Mouse (Mus musculus): Measurements from ENCODE around the gene Gm45140.

DNA sequence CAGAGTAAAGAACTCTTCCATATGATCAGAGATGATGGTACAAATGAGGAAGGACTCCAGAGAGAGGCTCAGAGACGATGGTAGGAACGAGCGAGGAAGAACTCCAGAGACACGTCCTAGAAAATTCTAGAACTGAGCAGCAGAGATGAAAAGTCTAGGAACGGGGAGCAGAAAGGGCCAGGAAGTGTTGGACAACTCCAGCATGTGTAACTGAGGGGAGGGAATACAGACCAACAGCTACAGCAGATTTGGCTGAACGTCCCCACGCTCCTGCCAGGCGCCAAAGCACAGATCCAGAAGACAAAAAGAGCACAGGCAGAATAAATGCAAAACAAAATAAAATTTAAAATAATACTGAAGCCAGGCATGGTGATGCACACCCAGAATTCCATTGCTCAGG lies 78.7 kb downstream of the Gm45140 start:
- TF ChIP-seq CTCF (conservative IDR thresholded peaks at IDR 0.05 in 1 of 2, IDR thresholded peaks at IDR 0.05 in 1 of 2; ENCODE audit: low read depth in 2 of 2, low read length in 2 of 2): no peak
- no peak for TF ChIP-seq UBTF (IDR thresholded peaks at IDR 0.05; ENCODE audit: low read depth, low read length)
- no peak for TF ChIP-seq POLR2AphosphoS2 (IDR thresholded peaks at IDR 0.05; ENCODE audit: low read depth, low read length)
- no peak for TF ChIP-seq ZC3H11A (IDR thresholded peaks at IDR 0.05; ENCODE audit: low read depth, low read length)
- no peak for TF ChIP-seq JUN (IDR thresholded peaks at IDR 0.05; ENCODE audit: insufficient read depth, low read depth, low read length)
- TF ChIP-seq SIN3A (IDR thresholded peaks at IDR 0.05; ENCODE audit: low read length): no peak
- TF ChIP-seq ZMIZ1 (IDR thresholded peaks at IDR 0.05; ENCODE audit: low read depth, low read length): no peak
- TF ChIP-seq EP300 (IDR thresholded peaks at IDR 0.05; ENCODE audit: low read length): no peak
- TF ChIP-seq RCOR1 (conservative IDR thresholded peaks at IDR 0.05; ENCODE audit: low read depth, low read length): no peak
- TF ChIP-seq POLR2A (IDR thresholded peaks at IDR 0.05; ENCODE audit: low read depth, low read length): no peak
- no peak for TF ChIP-seq KAT2A (IDR thresholded peaks at IDR 0.05; ENCODE audit: insufficient replicate concordance, low read length)

Data from CH12.LX (cell line).